Mouse (Mus musculus) midbrain, embryonic 16.5 days (tissue): ENCODE results near the gene Isl2. TPM values are rescaled to one million over a fixed set of nuclear protein-coding genes. Genes with fewer than 3 reads are reported as not detected.

Experiments
- ATAC-seq: fragments of 200-750 bp; cut with Nextera tagmentation; 2 replicates; pipeline ENCODE4 v1.8.0; 2017; ENCODE audit warnings: moderate TSS enrichment
- H3K27ac ChIP-seq: fragments of 300-500 bp; sonication (generic); 2 replicates; pipeline ENCODE4 v1.5.1; 2014; ENCODE audit warnings: mild to moderate bottlenecking, low read length, mixed read lengths
- H3K27me3 ChIP-seq: fragments of 300-500 bp; sonication (generic); 2 replicates; pipeline ENCODE4 v1.6.1; 2014; ENCODE audit warnings: low read depth, low read length, mixed read lengths; ENCODE audit not compliant: control insufficient read depth, insufficient read depth
- H3K36me3 ChIP-seq: fragments of 300-500 bp; sonication (generic); 2 replicates; pipeline ENCODE4 v1.6.1; 2014; ENCODE audit warnings: mild to moderate bottlenecking, low read length, moderate library complexity, mixed read lengths; ENCODE audit not compliant: control insufficient read depth, insufficient read depth
- H3K4me1 ChIP-seq: fragments of 300-500 bp; sonication (generic); 2 replicates; pipeline ENCODE4 v1.6.1; 2014; ENCODE audit warnings: mild to moderate bottlenecking, low read length, mixed read lengths; ENCODE audit not compliant: control insufficient read depth, insufficient read depth
- H3K4me2 ChIP-seq: fragments of 300-500 bp; sonication (generic); 2 replicates; pipeline ENCODE4 v1.6.1; 2014; ENCODE audit warnings: mild to moderate bottlenecking, low read length, mixed read lengths
- H3K4me3 ChIP-seq: fragments of 300-500 bp; sonication (generic); 2 replicates; pipeline ENCODE4 v1.5.1; 2014; ENCODE audit warnings: low read depth, mild to moderate bottlenecking, low read length, moderate library complexity, mixed read lengths
- H3K9ac ChIP-seq: fragments of 300-500 bp; sonication (generic); 2 replicates; pipeline ENCODE4 v1.6.1; 2014; ENCODE audit warnings: low read depth, low read length, mixed read lengths
- H3K9me3 ChIP-seq: fragments of 300-500 bp; sonication (generic); replicated peaks from 2 replicates; pipeline ENCODE4 v1.6.1; 2014; ENCODE audit warnings: mild to moderate bottlenecking, low read length, mixed read lengths; ENCODE audit not compliant: control insufficient read depth, poor library complexity, severe bottlenecking
- WGBS: fragments of 180-500 bp; shearing (Covaris S2); extraction: QIAGEN DNeasy Blood & Tissue Kit; methylation state at CpG from one replicate; pipeline ENCODE4 v1.1.7; 2014; 5-methylcytosine and 5-hydroxymethylcytosine counted together
- polyA plus RNA-seq: library from polyadenylated mRNA; unstranded; fragments of >200 nt; fragmentation: Nextera tagmentation; extraction: Ambion mirVana; gene quantifications from 2 replicates; pipeline ENCODE4 v1.2.1, GENCODE M21; 2015

Gene Isl2
- polyA plus RNA-seq, 1 experiment from 2014 or later = 1.7 TPM

GRCm38 (mm10) chr9:55539006-55539405 is 534 bp downstream of the Isl2 start:
- peaks cover 12% of the 10 kb centered on the region; the same call in 1 of the 2 replicates for H3K4me1 ChIP-seq
- no peaks in the 10 kb centered on the region for H3K9me3 ChIP-seq
- no peak overlapping the region for H3K27ac ChIP-seq
- ATAC-seq = no peak
- H3K27me3 ChIP-seq = peaks cover 41% of the 10 kb centered on the region
- H3K4me2 ChIP-seq = no peak overlapping the region
- 9% methylated on average over 1 of the region's 1 CpGs for WGBS
- no peak overlapping the region for H3K4me3 ChIP-seq
- H3K9ac ChIP-seq = no peak overlapping the region
- no peaks in the 10 kb centered on the region for H3K36me3 ChIP-seq

- H3K4me3 ChIP-seq = no peak overlapping the region
- 2% methylated on average over 31 of the region's 31 CpGs for WGBS
- H3K27me3 ChIP-seq = peaks cover 41% of the 10 kb centered on the region
- no peak overlapping the region for H3K27ac ChIP-seq
- ATAC-seq = no peak
- H3K9ac ChIP-seq = no peak overlapping the region
- H3K9me3 ChIP-seq = no peaks in the 10 kb centered on the region
- peaks cover 15% of the 10 kb centered on the region; the same call in 1 of the 2 replicates for H3K4me1 ChIP-seq
- no peak overlapping the region for H3K4me2 ChIP-seq
- no peaks in the 10 kb centered on the region for H3K36me3 ChIP-seq
Observed at GRCm38 (mm10) chr9:55539661-55540390, 1.4 kb downstream of the Isl2 start.

GRCm38 (mm10) chr9:55540391-55540770 is 1.9 kb downstream of the Isl2 start:
- H3K9me3 ChIP-seq = no peaks in the 10 kb centered on the region
- H3K36me3 ChIP-seq = no peaks in the 10 kb centered on the region
- peak overlapping the region; percentile 32; the same call in 1 of the 2 replicates for H3K9ac ChIP-seq
- no peak for ATAC-seq
- WGBS = 2% methylated on average over 12 of the region's 12 CpGs
- peak overlapping the region; percentile 62 for H3K4me2 ChIP-seq
- H3K27ac ChIP-seq = no peak overlapping the region
- peaks cover 45% of the 10 kb centered on the region for H3K27me3 ChIP-seq
- H3K4me1 ChIP-seq = peaks cover 17% of the 10 kb centered on the region; the same call in 1 of the 2 replicates
- peak overlapping the region; percentile 39 for H3K4me3 ChIP-seq

DNA sequence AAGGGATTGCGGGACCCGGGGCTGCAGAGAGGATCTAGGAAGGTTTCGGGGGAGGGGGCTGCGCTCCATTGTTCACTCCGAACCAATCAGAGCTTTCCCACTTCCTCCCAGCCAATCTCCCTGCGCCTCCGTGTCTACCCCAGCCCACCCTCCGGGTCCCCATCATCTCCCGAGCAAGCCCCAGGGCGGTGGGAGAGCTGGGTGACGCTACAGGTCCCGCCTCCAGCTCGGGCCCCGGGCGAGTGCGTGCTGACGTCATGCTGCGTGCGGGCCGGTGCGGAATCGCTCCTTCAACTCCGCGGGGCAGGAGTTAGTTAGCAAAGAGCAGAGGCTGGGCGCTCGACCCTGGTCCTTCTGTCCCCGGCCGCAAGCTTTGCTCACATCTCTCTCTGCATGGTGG is 2.4 kb downstream of the Isl2 start:
- H3K4me1 ChIP-seq = peaks cover 18% of the 10 kb centered on the region; the same call in 1 of the 2 replicates

GRCm38 (mm10) chr9:55541681-55542365 is 3.4 kb downstream of the Isl2 start:
- H3K4me3 ChIP-seq = no peak overlapping the region
- no peak overlapping the region for H3K9ac ChIP-seq
- peaks cover 23% of the 10 kb centered on the region for H3K4me1 ChIP-seq
- H3K4me2 ChIP-seq = peak overlapping the region; percentile 17; the same call in 1 of the 2 replicates
- no peak for ATAC-seq
- under 1% methylated on average over 59 of the region's 59 CpGs for WGBS
- no peaks in the 10 kb centered on the region for H3K9me3 ChIP-seq
- H3K36me3 ChIP-seq = no peaks in the 10 kb centered on the region
- no peak overlapping the region for H3K27ac ChIP-seq
- H3K27me3 ChIP-seq = peaks cover 46% of the 10 kb centered on the region

More for the DNA sequence above, 2.4 kb downstream of the Isl2 start:
- peak overlapping the region; percentile 62 for H3K4me2 ChIP-seq
- peaks cover 46% of the 10 kb centered on the region for H3K27me3 ChIP-seq
- no peak overlapping the region for H3K27ac ChIP-seq
- H3K9me3 ChIP-seq = no peaks in the 10 kb centered on the region
- WGBS = under 1% methylated on average over 28 of the region's 28 CpGs
- ATAC-seq = peak; percentile 85
- peak overlapping the region; percentile 39 for H3K4me3 ChIP-seq
- H3K36me3 ChIP-seq = no peaks in the 10 kb centered on the region
- peak overlapping the region; percentile 32; the same call in 1 of the 2 replicates for H3K9ac ChIP-seq

- Histone ChIP-seq H3K4me1 (peaks cover 23% of the 10 kb centered on the region), H3K4me3 (no peak overlapping the region), H3K4me2 (peak overlapping the region; percentile 17; the same call in 1 of the 2 replicates), H3K27me3 (peaks cover 42% of the 10 kb centered on the region), H3K27ac (no peak overlapping the region), H3K36me3 (no peaks in the 10 kb centered on the region), H3K9me3 (no peaks in the 10 kb centered on the region), H3K9ac (no peak overlapping the region)
- 2% methylated on average over 59 of the region's 59 CpGs for WGBS
- ATAC-seq = no peak
Observed at GRCm38 (mm10) chr9:55542366-55543325, 4.2 kb downstream of the Isl2 start.

GRCm38 (mm10) chr9:55543336-55543702 is 4.8 kb downstream of the Isl2 start:
- Histone ChIP-seq H3K4me3 (no peak overlapping the region), H3K9me3 (no peaks in the 10 kb centered on the region), H3K36me3 (no peaks in the 10 kb centered on the region), H3K4me1 (peaks cover 23% of the 10 kb centered on the region), H3K27ac (no peak overlapping the region), H3K4me2 (no peak overlapping the region), H3K27me3 (peaks cover 43% of the 10 kb centered on the region), H3K9ac (no peak overlapping the region)
- ATAC-seq = no peak
- whole genome bisulfite sequencing = 12% methylated on average over 8 of the region's 8 CpGs

DNA sequence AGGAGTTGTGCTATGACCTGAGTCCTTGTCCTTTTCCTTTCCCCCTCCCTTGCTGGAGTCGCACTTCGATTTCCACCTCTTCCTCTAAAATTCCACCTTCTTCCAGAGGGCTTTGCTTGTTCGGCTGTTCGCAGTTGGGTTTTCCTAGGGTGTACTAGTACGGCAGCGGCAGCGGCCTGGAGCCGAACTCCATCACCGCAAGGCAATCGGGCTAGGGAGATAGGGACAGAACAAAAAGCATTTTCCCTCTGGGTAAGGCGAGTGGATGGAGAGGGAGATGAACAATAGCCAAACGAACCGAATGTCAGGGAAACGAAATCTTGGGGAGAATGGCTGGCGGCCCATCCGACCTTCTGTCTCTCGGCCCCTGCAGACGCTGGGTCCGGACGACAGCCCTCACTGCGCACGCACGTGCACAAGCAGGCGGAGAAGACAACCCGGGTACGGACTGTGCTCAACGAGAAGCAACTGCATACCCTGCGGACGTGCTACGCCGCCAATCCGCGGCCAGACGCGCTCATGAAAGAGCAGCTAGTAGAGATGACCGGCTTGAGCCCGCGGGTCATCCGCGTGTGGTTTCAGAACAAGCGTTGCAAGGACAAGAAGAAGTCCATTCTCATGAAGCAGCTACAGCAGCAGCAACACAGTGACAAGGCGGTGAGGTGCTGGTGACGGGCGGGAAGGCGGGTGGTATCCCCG is 5.4 kb downstream of the Isl2 start:
- no peaks in the 10 kb centered on the region for H3K9me3 ChIP-seq
- no peak overlapping the region for H3K27ac ChIP-seq
- no peak overlapping the region for H3K4me2 ChIP-seq
- ATAC-seq = no peak
- WGBS = under 1% methylated on average over 46 of the region's 46 CpGs
- H3K9ac ChIP-seq = no peak overlapping the region
- no peaks in the 10 kb centered on the region for H3K36me3 ChIP-seq
- H3K27me3 ChIP-seq = peaks cover 43% of the 10 kb centered on the region
- peak overlapping the region; percentile 8; the same call in 1 of the 2 replicates for H3K4me3 ChIP-seq
- H3K4me1 ChIP-seq = peaks cover 23% of the 10 kb centered on the region
